In genomic region chr8:123105553-123106326, GRCm38 (mm10) we compare ENCODE assay signal across 1 mouse cellular context.
A peak's percentile ranks its signal among the peaks of the same experiment; 100 is the strongest.
TF ChIP-seq lines count a peak whose summit lies in the region.

No protein-coding gene starts in this region.

TF ChIP-seq in MEL, 35 proteins besides CTCF, POLR2A, EP300 and RAD21 (continued from another document):
- TF ChIP-seq SMC3 (IDR thresholded peaks at IDR 0.05; ENCODE audit: low read depth, low read length) (peak; percentile 63), ELF1 (IDR thresholded peaks at IDR 0.05; ENCODE audit: low read depth, low read length) (no peak), MYC (IDR thresholded peaks at IDR 0.05; ENCODE audit: low read depth, low read length) (peak; percentile 25; the same call in 1 of the 2 replicates), ZMIZ1 (IDR thresholded peaks at IDR 0.05; ENCODE audit: low read depth, low read length) (peak; percentile 89), NRF1 (IDR thresholded peaks at IDR 0.05; ENCODE audit: insufficient read depth, low read depth, low read length, poor library complexity, severe bottlenecking) (no peak), USF1 (IDR thresholded peaks at IDR 0.05; ENCODE audit: low read depth, low read length) (no peak), KAT2A (conservative IDR thresholded peaks at IDR 0.05; ENCODE audit: low read depth, low read length) (no peak), BHLHE40 (IDR thresholded peaks at IDR 0.05; ENCODE audit: borderline replicate concordance, low read depth, low read length) (no peak), HCFC1 (IDR thresholded peaks at IDR 0.05; ENCODE audit: low read depth, low read length) (no peak; the same call in 1 of the 2 replicates), TBP (IDR thresholded peaks at IDR 0.05; ENCODE audit: low read depth, low read length) (0 out of 2 replicates have a peak, but pooled peaks have one; percentile 30), ZC3H11A (IDR thresholded peaks at IDR 0.05; ENCODE audit: low read depth, low read length) (no peak), TCF12 (IDR thresholded peaks at IDR 0.05; ENCODE audit: low read depth, low read length) (no peak), MXI1 (IDR thresholded peaks at IDR 0.05; ENCODE audit: low read depth, low read length) (no peak), MEF2A (IDR thresholded peaks at IDR 0.05; ENCODE audit: extremely low read depth, insufficient replicate concordance, low read depth, low read length, poor library complexity, severe bottlenecking) (no peak)
